Mouse (Mus musculus) E14TG2a.4 (cell line): ENCODE measurements around the gene Prkrip1.

Experiments
- CTCF ChIP-seq: conservative IDR thresholded peaks from 2 replicates; pipeline ENCODE4 v1.5.1; 2014; ENCODE audit warnings: low read length
- NANOG ChIP-seq: IDR thresholded peaks from 2 replicates; pipeline ENCODE4 v1.6.1; 2014; ENCODE audit warnings: borderline replicate concordance, low read length, mixed read lengths

- TF ChIP-seq CTCF (no peak), NANOG (no peak)
These were observed 53.9 kb downstream of the Prkrip1 start for GRCm38 (mm10) chr5:136144606-136145430.
